Mouse (Mus musculus) embryonic fibroblast, embryonic 13.5 days (primary cell): ENCODE data around the gene Wsb2. TPM values are rescaled to one million over a fixed set of nuclear protein-coding genes. Genes with fewer than 3 reads are reported as not detected.
"Not testable (repeated sequence)": the region's sequence is repeated elsewhere in the genome, so short reads cannot be mapped to it uniquely, and the experiment has no call there.

Experiments used
- H3K27ac ChIP-seq: 2 replicates; pipeline ENCODE4 v1.5.1; 2012; ENCODE audit warnings: low read length, control low read depth, inconsistent platforms; ENCODE audit not compliant: insufficient read depth
- H3K4me1 ChIP-seq: 2 replicates; pipeline ENCODE4 v1.6.1; 2011; ENCODE audit warnings: low read length; ENCODE audit not compliant: control insufficient read depth, insufficient read depth
- H3K4me3 ChIP-seq: 2 replicates; pipeline ENCODE4 v1.5.1; 2011; ENCODE audit warnings: mild to moderate bottlenecking, control low read depth, low read length; ENCODE audit not compliant: insufficient read depth
- CTCF ChIP-seq: IDR thresholded peaks from 2 replicates; pipeline ENCODE4 v1.5.1; 2011; ENCODE audit warnings: mild to moderate bottlenecking, control low read depth, low read length, moderate library complexity, borderline replicate concordance; ENCODE audit not compliant: insufficient read depth
- POLR2A ChIP-seq: IDR thresholded peaks from 2 replicates; pipeline ENCODE4 v1.6.1; 2011; ENCODE audit warnings: low read depth, mild to moderate bottlenecking, control low read depth, low read length, moderate library complexity
- polyA plus RNA-seq: library from polyadenylated mRNA; stranded (reverse); fragments of >200 nt; gene quantifications from 2 replicates; pipeline ENCODE4 v1.2.4, GENCODE M21; 2011; ENCODE audit warnings: low read depth; ENCODE audit not compliant: missing spikeins, insufficient read length

Wsb2 gene
- polyA plus RNA-seq, 1 experiment: 109 TPM

DNA sequence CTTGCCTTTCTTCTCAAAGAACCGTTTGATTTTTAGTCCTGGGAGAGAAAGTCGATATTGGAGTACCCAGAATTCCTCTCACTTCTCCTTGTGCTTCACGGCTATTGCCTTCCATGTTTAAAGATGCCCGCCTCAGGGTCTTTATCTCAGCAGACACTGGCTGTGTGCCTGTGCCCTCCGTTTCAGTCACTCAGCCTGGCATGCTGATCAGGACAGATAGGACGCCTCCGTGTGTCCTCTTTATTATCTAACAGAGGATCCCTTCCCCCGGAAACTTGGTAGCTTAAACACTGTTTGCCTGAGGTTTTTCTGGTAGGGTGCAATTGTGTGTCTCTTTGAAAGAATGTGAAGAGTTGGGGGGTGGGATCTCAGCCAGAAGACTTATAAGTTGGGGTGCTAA, 18.6 kb upstream of the Wsb2 start:
- no peak for TF ChIP-seq POLR2A
- no peak for TF ChIP-seq CTCF
- Histone ChIP-seq H3K4me1 (no peaks in the 10 kb centered on the region), H3K4me3 (no peak overlapping the region), H3K27ac (no peak overlapping the region)

DNA sequence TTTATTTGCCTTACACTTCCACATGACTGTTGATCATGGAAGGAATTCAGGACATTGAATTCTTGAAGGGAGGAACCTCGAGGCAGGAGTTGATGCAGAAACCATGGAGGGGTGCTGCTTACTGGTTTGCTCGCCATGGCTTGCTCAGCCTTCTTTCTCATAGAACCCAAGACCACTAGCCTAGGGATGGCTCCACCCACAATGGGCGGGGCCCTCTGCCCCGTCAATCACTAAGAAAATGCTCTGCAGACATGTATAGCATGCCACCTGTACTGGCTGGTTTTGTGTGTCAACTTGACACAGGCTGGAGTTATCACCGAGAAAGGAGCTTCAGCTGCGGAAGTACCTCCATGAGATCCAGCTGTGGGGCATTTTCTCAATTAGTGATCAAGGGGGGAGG, 17.0 kb upstream of the Wsb2 start:
- Histone ChIP-seq H3K4me1 (no peaks in the 10 kb centered on the region), H3K27ac (no peak overlapping the region), H3K4me3 (no peak overlapping the region)
- TF ChIP-seq POLR2A (no peak), CTCF (no peak)

DNA sequence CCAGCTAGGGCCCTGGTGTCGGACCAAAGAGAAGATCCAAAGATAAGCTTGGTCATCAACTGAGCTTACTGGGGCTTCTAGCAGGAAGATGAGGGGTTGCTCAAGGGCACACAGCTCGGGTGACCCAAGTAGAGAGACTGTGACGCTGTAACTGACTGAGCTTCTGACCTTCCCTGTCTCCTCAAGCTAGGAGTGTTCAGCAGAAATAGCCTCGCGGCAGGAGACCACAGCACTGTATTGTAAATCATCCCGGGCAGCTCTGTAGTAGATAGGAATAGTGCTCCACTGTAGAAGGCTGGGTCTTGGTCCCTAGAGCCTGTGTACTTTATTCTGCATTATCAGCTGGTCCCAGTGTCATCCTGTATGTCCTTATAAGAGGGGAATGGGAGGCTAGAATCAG, 15.2 kb upstream of the Wsb2 start:
- Histone ChIP-seq H3K27ac (no peak overlapping the region), H3K4me1 (no peaks in the 10 kb centered on the region), H3K4me3 (no peak overlapping the region)
- TF ChIP-seq CTCF (no peak), POLR2A (no peak)

DNA sequence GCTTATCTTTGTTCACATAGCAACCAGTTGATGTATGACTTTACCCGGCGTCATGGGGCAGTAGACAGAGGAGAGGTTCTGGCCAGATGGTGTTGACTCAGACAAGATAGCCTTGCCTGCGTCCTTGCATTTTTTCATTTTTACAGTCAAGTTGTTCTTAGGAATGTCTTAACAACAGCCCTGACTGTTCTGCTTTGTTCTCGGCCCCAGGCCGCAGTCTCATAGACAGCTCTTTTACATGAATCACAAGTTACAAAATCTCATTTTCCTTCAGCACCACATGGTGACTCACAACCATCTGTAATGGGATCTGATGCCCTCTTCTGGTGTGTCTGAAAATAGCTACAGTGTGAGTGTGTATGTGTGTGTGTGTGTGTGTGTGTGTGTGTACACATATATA, 12.6 kb upstream of the Wsb2 start:
- not testable (repeated sequence) for H3K4me3 ChIP-seq, H3K27ac ChIP-seq

GRCm38 (mm10) chr5:117345432-117345976, 11.6 kb upstream of the Wsb2 start:
- H3K4me3 ChIP-seq: no peak overlapping the region
- no peak overlapping the region for H3K27ac ChIP-seq
- TF ChIP-seq POLR2A (no peak), CTCF (no peak)
- no peaks in the 10 kb centered on the region for H3K4me1 ChIP-seq

More for the DNA sequence above, 12.6 kb upstream of the Wsb2 start:
- not testable (repeated sequence) for H3K4me1 ChIP-seq

DNA sequence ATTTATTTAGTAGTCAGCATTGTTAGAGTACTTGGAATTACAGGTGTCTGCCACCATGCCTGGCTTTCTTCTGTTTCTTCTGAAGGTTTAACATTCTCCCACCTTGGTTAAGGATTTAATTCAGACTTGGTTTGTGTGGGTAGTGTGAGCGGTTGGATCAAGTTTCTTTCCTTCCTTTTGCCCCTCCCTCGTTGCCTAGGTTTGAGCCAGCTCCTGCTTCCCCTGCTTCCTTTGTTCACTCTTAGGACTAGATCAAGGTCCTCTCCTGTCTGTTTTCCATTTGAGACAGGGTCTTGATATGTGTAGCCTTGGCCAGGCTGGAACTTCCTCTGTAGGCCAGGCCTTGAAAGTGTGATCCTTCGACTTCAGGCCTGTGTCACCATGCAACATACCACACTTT, 10.8 kb upstream of the Wsb2 start:
- Histone ChIP-seq H3K4me1 (no peaks in the 10 kb centered on the region), H3K4me3 (no peak overlapping the region), H3K27ac (no peak overlapping the region)
- TF ChIP-seq POLR2A: no peak
- TF ChIP-seq CTCF: no peak

DNA sequence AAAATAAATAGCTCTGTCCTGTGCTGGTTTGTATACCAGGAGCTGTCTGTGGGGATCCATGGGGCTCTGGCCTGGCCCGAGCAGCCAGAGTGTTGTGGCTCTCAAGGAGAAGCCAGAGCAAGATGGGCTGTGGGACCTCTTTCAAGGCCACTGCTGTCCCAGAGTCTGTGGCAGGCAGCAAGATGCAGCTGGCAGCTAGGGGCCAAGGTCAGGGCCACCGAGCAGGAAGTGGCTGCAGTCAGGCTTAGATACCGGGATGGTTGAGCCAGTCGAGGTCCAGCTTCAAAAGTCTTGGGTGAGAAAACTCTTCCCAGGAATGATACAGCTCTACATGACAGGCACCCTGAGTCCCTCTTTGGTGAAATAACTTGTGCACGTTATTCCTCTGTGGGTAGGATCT, 10.1 kb upstream of the Wsb2 start:
- Histone ChIP-seq H3K27ac (no peak overlapping the region), H3K4me3 (no peak overlapping the region), H3K4me1 (no peaks in the 10 kb centered on the region)
- no peak for TF ChIP-seq POLR2A
- TF ChIP-seq CTCF: no peak

GRCm38 (mm10) chr5:117347838-117348237, 9.3 kb upstream of the Wsb2 start:
- H3K4me1 ChIP-seq: no peaks in the 10 kb centered on the region
- TF ChIP-seq POLR2A (no peak), CTCF (no peak)
- H3K4me3 ChIP-seq: no peak overlapping the region
- H3K27ac ChIP-seq: no peak overlapping the region

DNA sequence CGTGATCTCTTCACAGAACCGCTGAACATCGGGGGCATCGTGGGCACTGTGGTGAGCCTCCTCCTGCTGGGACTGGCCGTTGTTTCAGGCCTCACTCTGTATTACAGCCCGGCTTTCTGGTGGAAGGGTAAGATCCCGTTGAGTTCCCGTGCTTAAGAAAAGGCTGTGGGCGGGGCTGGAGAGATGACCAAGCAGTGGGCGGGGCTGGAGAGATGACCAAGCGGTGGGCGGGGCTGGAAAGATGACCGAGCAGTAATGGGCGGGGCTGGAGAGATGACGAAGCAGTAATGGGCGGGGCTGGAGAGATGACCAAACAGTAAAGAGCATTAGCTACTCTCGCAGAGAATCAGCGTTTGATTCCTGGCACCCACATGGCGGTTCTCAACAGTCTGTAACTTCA, 8.8 kb upstream of the Wsb2 start:
- Histone ChIP-seq H3K27ac (no peak overlapping the region), H3K4me3 (no peak overlapping the region), H3K4me1 (no peaks in the 10 kb centered on the region)
- TF ChIP-seq CTCF: no peak
- no peak for TF ChIP-seq POLR2A

DNA sequence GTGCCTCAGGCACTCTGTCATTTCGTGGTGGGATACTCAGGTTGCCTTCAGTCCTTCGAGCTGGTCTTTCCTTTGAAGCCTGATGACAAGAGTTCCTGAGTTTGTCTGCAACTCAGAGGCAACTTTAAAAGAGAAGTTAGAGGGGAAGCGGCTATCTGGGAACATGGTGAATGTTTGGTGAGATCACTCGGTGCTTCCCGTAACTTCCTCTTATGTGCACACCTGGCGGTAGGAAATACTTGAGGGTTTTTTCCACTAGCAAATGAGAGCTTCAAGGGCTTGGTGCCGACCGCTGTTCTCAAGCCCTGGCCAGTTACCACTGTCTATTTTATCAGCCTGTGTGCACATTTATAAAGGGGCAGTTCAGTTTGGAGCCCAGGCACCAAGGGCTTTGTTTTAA, 3.0 kb upstream of the Wsb2 start:
- no peak overlapping the region for H3K4me3 ChIP-seq
- H3K27ac ChIP-seq: no peak overlapping the region
- peaks cover 3% of the 10 kb centered on the region; the same call in 1 of the 2 replicates for H3K4me1 ChIP-seq
- TF ChIP-seq CTCF: no peak
- no peak for TF ChIP-seq POLR2A
